Mouse (Mus musculus): ENCODE data around the gene Arhgap31.

Arhgap31 gene

GRCm38 (mm10) chr16:38606509-38606908 lies 106.6 kb downstream of the Arhgap31 start:
- no peak for DNase-seq (ENCODE audit: low read depth, low spot score)

GRCm38 (mm10) chr16:38602989-38603804 lies 109.9 kb downstream of the Arhgap31 start:
- DNase-seq (ENCODE audit: low read depth, low spot score), result no peak

GRCm38 (mm10) chr16:38598986-38599680 lies 113.9 kb downstream of the Arhgap31 start:
- no peak for DNase-seq (ENCODE audit: low read depth, low spot score)

GRCm38 (mm10) chr16:38596651-38597050 lies 116.4 kb downstream of the Arhgap31 start:
- no peak for DNase-seq (ENCODE audit: low read depth, low spot score)

- no peak for DNase-seq (ENCODE audit: low read depth, low spot score)
Observed at GRCm38 (mm10) chr16:38596099-38596498, 117.0 kb downstream of the Arhgap31 start.

- DNase-seq (ENCODE audit: low read depth, low spot score), result no peak
Observed at GRCm38 (mm10) chr16:38594435-38594834, 118.6 kb downstream of the Arhgap31 start.

- no peak for DNase-seq (ENCODE audit: low read depth, low spot score)
Observed at GRCm38 (mm10) chr16:38592946-38593345, 120.1 kb downstream of the Arhgap31 start.

GRCm38 (mm10) chr16:38592026-38592678 lies 120.9 kb downstream of the Arhgap31 start:
- no peak for DNase-seq (ENCODE audit: low read depth, low spot score)

GRCm38 (mm10) chr16:38591506-38591905 lies 121.6 kb downstream of the Arhgap31 start:
- DNase-seq (ENCODE audit: low read depth, low spot score), result no peak

- no peak for DNase-seq (ENCODE audit: low read depth, low spot score)
Observed at GRCm38 (mm10) chr16:38587572-38587971, 125.5 kb downstream of the Arhgap31 start.

- DNase-seq (ENCODE audit: low read depth, low spot score), result no peak
Observed at GRCm38 (mm10) chr16:38587163-38587562, 125.9 kb downstream of the Arhgap31 start.

- peak; percentile 11 for DNase-seq (ENCODE audit: low read depth, low spot score)
Observed at GRCm38 (mm10) chr16:38585186-38585585, 127.9 kb downstream of the Arhgap31 start.

- no peak for DNase-seq (ENCODE audit: low read depth, low spot score)
Observed at GRCm38 (mm10) chr16:38584761-38585160, 128.3 kb downstream of the Arhgap31 start.

GRCm38 (mm10) chr16:38571481-38571880 lies 141.6 kb downstream of the Arhgap31 start:
- DNase-seq (ENCODE audit: low read depth, low spot score), result no peak

GRCm38 (mm10) chr16:38568192-38568591 lies 144.9 kb downstream of the Arhgap31 start:
- no peak for DNase-seq (ENCODE audit: low read depth, low spot score)

GRCm38 (mm10) chr16:38563516-38563915 lies 149.6 kb downstream of the Arhgap31 start:
- no peak for DNase-seq (ENCODE audit: low read depth, low spot score)

- DNase-seq (ENCODE audit: low read depth, low spot score), result no peak
Observed at GRCm38 (mm10) chr16:38562968-38563327, 150.1 kb downstream of the Arhgap31 start.

- peak; percentile 96 for DNase-seq (ENCODE audit: low read depth, low spot score)
Observed at GRCm38 (mm10) chr16:38562131-38562967, 150.7 kb downstream of the Arhgap31 start.

- no peak for DNase-seq (ENCODE audit: low read depth, low spot score)
Observed at GRCm38 (mm10) chr16:38558221-38558748, 154.8 kb downstream of the Arhgap31 start, which contains the start of gene Tmem39a. Tmem39a (plus strand) TSS chr16:38558698.

- DNase-seq (ENCODE audit: low read depth, low spot score), result no peak
Observed at GRCm38 (mm10) chr16:38555988-38556387, 157.1 kb downstream of the Arhgap31 start.
